ENCODE assay signal across 9 mouse cellular contexts in the genomic region with DNA sequence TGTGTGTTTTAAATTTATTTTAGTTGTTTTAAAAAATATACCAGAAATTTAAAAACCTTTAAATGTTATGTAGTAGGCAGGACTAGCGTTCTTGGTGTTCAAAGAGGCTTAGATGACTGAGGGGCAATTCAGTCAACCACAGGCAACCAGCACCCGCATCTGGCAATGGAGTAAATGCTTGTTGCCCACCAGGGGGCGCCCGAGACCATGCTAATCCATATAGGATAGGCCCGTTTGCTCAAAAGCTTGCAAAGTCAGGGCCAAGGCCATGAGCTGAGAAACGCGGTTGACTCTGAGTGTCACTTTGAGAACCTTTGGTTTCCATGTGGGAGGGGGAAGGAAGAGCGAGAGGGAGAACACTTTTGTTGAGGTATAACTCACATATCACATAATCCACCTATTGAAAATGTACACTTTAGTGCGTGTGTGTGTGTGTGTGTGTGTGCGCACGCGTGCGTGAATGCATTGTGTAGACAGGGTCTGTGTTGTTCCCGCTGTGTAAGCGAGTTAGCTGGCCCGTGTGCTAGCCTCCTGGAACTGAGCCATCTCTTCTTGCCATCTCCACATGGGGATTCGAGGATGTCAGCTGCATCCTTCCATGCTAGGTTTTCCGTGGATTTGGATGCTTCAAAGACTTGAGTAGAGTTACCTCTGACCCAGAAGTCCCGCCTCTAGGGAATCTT. TPM values are rescaled to one million over a fixed set of nuclear protein-coding genes. Genes with fewer than 3 reads are reported as not detected.
A peak's percentile ranks its signal among the peaks of the same experiment; 100 is the strongest.
DNase-seq lines count a peak whose midpoint lies in the region; ATAC-seq and TF ChIP-seq lines count a peak whose summit lies in the region.
"Had no signal": no experiment of that assay in that cellular context is flagged by ENCODE, and none has a peak within 500 bp of the region (broad histone marks: within the 10 kb centered on the region; RNA-seq: fewer than 3 reads in every experiment).

No protein-coding gene starts in this region.

- H3K9ac ChIP-seq in forebrain, postnatal 0 days = no peak overlapping the region
- H3K9ac ChIP-seq in hindbrain, embryonic 12.5 days = no peak overlapping the region
- H3K9ac ChIP-seq: liver, embryonic 15.5 days had no signal

- TF ChIP-seq POLR2A in cerebellum, adult 2 months (IDR thresholded peaks at IDR 0.05; ENCODE audit: borderline replicate concordance, insufficient read depth, low read length) = no peak

- WGBS in cerebellum, adult 2 months = 29% methylated on average over 19 of the region's 19 CpGs
- WGBS in forebrain, postnatal 0 days = 38% methylated on average over 19 of the region's 19 CpGs
- 50% methylated on average over 19 of the region's 19 CpGs for WGBS in hindbrain, embryonic 12.5 days

- no peak overlapping the region for H3K4me2 ChIP-seq in forebrain, postnatal 0 days (ENCODE audit: low read depth)
- H3K4me2 ChIP-seq in hindbrain, embryonic 12.5 days (replicated peaks) = no peak overlapping the region
- H3K4me2 ChIP-seq: liver, embryonic 15.5 days had no signal

- H3K9me3 ChIP-seq in forebrain, postnatal 0 days (ENCODE audit: low read length) = no peaks in the 10 kb centered on the region
- no peaks in the 10 kb centered on the region for H3K9me3 ChIP-seq in hindbrain, embryonic 12.5 days (replicated peaks)
- H3K9me3 ChIP-seq: liver, embryonic 15.5 days had no signal

- peak; percentile 92 for ATAC-seq in forebrain, postnatal 0 days
- peak; percentile 72 for ATAC-seq in hindbrain, embryonic 12.5 days (ENCODE audit: low FRiP score)

- no peaks in the 10 kb centered on the region for H3K4me1 ChIP-seq in cerebellum, adult 2 months (ENCODE audit: control insufficient read depth, insufficient read depth, low read length)
- no peaks in the 10 kb centered on the region for H3K4me1 ChIP-seq in forebrain, postnatal 0 days (ENCODE audit: insufficient read depth)
- H3K4me1 ChIP-seq in hindbrain, embryonic 12.5 days = peaks cover 15% of the 10 kb centered on the region
- H3K4me1 ChIP-seq: liver, embryonic 15.5 days had no signal

- no peak overlapping the region for H3K27ac ChIP-seq in cerebellum, adult 2 months (ENCODE audit: insufficient read depth, low read length)
- no peak overlapping the region for H3K27ac ChIP-seq in forebrain, postnatal 0 days (ENCODE audit: low read depth, low read length)
- no peak overlapping the region for H3K27ac ChIP-seq in hindbrain, embryonic 12.5 days
- H3K27ac ChIP-seq: liver, embryonic 15.5 days had no signal

- H3K36me3 ChIP-seq in forebrain, postnatal 0 days (ENCODE audit: insufficient read depth) = no peaks in the 10 kb centered on the region
- H3K36me3 ChIP-seq in hindbrain, embryonic 12.5 days = no peaks in the 10 kb centered on the region
- H3K36me3 ChIP-seq: liver, embryonic 15.5 days had no signal

- peak; percentile 66 for DNase-seq in MEL-GATA-1-ER (ENCODE audit: extremely low read depth, low read depth)
- peak; percentile 82 to 89 for DNase-seq in cerebellum, adult 2 months
- peak; percentile 95 for DNase-seq in forebrain, postnatal 0 days
- DNase-seq in layer of hippocampus, postnatal 10 days (ENCODE audit: low spot score in 2 of 2) = peak; percentile 94 to 96
- peak; percentile 94 for DNase-seq in lung, postnatal 10 days
- peak; percentile 84 for DNase-seq in retina, adult 2 months (ENCODE audit: low read depth, low spot score)
- DNase-seq in thymus, postnatal 14 days = peak; percentile 93

- no peak overlapping the region for H3K4me3 ChIP-seq in cerebellum, adult 2 months (replicated peaks; ENCODE audit: insufficient read depth, low read depth, low read length)
- H3K4me3 ChIP-seq in forebrain, postnatal 0 days (ENCODE audit: low read depth, low read length) = no peak overlapping the region
- no peak overlapping the region for H3K4me3 ChIP-seq in hindbrain, embryonic 12.5 days
- H3K4me3 ChIP-seq: liver, embryonic 15.5 days had no signal

- no peaks in the 10 kb centered on the region for H3K27me3 ChIP-seq in cerebellum, adult 2 months (ENCODE audit: control insufficient read depth, insufficient read depth, low read length)
- H3K27me3 ChIP-seq in forebrain, postnatal 0 days (ENCODE audit: insufficient read depth, low read length) = no peaks in the 10 kb centered on the region
- peaks cover 32% of the 10 kb centered on the region for H3K27me3 ChIP-seq in hindbrain, embryonic 12.5 days

- peak; percentile 97 for TF ChIP-seq CTCF in cerebellum, adult 2 months (IDR thresholded peaks at IDR 0.05; ENCODE audit: borderline replicate concordance, insufficient read depth, low read depth, low read length)
- TF ChIP-seq CTCF in forebrain, postnatal 0 days (IDR thresholded peaks at IDR 0.05; ENCODE audit: low read depth) = peak; percentile 96

RNA-seq across cellular contexts. Expression of gene Slc25a33, which starts 32.8 kb away (rescaled TPM):
- 73.4 and 77.0 TPM in 2 replicates for polyA plus RNA-seq in cerebellum, adult 2 months (2012; rRNA removed)
- total RNA-seq in forebrain, postnatal 0 days (2014; rRNA removed) = 12.5 and 18.6 TPM in 2 replicates
- 26.5 and 29.7 TPM in 2 replicates for polyA plus RNA-seq in forebrain, postnatal 0 days (2015; fragmentation: Nextera tagmentation; extraction: Ambion mirVana)
- 18.8 and 18.9 TPM in 2 replicates for polyA plus RNA-seq in hindbrain, embryonic 12.5 days (2016; fragmentation: Nextera tagmentation; extraction: Ambion mirVana)
- total RNA-seq in layer of hippocampus, postnatal 10 days (2021) = 10 to 100 TPM; 28.4 to 30.7 TPM
